Mouse (Mus musculus) forebrain, embryonic 11.5 days (tissue): ENCODE data around the gene Hpca. TPM values are rescaled to one million over a fixed set of nuclear protein-coding genes. Genes with fewer than 3 reads are reported as not detected.

Experiments
- ATAC-seq: fragments of 200-750 bp; cut with Nextera tagmentation; replicated peaks from 2 replicates; pipeline ENCODE4 v1.8.0; 2017; ENCODE audit warnings: moderate TSS enrichment; ENCODE audit not compliant: low FRiP score
- DNase-seq: peaks from one replicate; pipeline ENCODE4 v3.0.0-alpha.2; 2017; ENCODE audit warnings: low spot score
- H3K27ac ChIP-seq: fragments of 300-500 bp; sonication (generic); 2 replicates; pipeline ENCODE4 v1.5.1; 2014; ENCODE audit warnings: low read depth, low read length
- H3K27me3 ChIP-seq: fragments of 300-500 bp; sonication (generic); 2 replicates; pipeline ENCODE4 v1.6.1; 2014; ENCODE audit warnings: mild to moderate bottlenecking, low read length, mixed read lengths; ENCODE audit not compliant: control insufficient read depth, insufficient read depth
- H3K36me3 ChIP-seq: fragments of 300-500 bp; sonication (generic); 2 replicates; pipeline ENCODE4 v1.6.1; 2014; ENCODE audit warnings: mild to moderate bottlenecking, low read length, moderate library complexity, mixed read lengths; ENCODE audit not compliant: control insufficient read depth, insufficient read depth
- H3K4me1 ChIP-seq: fragments of 300-500 bp; sonication (generic); replicated peaks from 2 replicates; pipeline ENCODE4 v1.6.1; 2014; ENCODE audit warnings: low read length, mixed read lengths; ENCODE audit not compliant: control insufficient read depth, insufficient read depth
- H3K4me2 ChIP-seq: fragments of 300-500 bp; sonication (generic); 2 replicates; pipeline ENCODE4 v1.6.1; 2014; ENCODE audit warnings: low read depth, mild to moderate bottlenecking, low read length, moderate library complexity, mixed read lengths; ENCODE audit not compliant: severe bottlenecking
- H3K4me3 ChIP-seq: fragments of 300-500 bp; sonication (generic); 2 replicates; pipeline ENCODE4 v1.5.1; 2014; ENCODE audit warnings: low read depth, low read length
- H3K9ac ChIP-seq: fragments of 300-500 bp; sonication (generic); 2 replicates; pipeline ENCODE4 v1.6.1; 2014; ENCODE audit warnings: low read length
- H3K9me3 ChIP-seq: fragments of 300-500 bp; sonication (generic); 2 replicates; pipeline ENCODE4 v1.6.1; 2016; ENCODE audit warnings: low read length, mixed read lengths; ENCODE audit not compliant: control insufficient read depth
- whole genome bisulfite sequencing: fragments of 180-500 bp; shearing (Covaris S2); extraction: QIAGEN DNeasy Blood & Tissue Kit; methylation state at CpG from one replicate; pipeline ENCODE4 v1.1.7; 2014; 5-methylcytosine and 5-hydroxymethylcytosine counted together
- polyA plus RNA-seq: library from polyadenylated mRNA; unstranded; fragments of >200 nt; fragmentation: Nextera tagmentation; extraction: Ambion mirVana; gene quantifications from 2 replicates; pipeline ENCODE4 v1.2.1, GENCODE M21; 2014

Gene Hpca
- polyA plus RNA-seq, 1 experiment from 2014 or later: 1.2 TPM

DNA sequence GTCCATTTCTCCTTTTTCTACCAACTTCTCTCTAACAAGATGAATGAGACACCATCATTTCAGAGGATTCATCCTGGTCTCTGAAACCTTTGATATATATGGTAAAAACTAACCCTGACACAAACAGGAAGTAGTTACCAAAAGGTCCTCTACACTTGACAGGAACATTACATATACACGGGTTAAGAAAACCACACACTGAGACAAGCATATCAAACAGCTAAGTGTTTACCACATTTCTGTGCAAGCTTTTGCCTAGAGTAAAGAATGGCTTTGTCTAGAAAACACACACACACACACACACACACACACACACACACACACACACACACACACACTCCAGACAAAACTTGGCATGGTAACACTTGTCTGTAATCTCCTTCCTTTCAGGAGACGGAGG is 24.6 kb upstream of the Hpca start:
- DNase-seq (no peak), ATAC-seq (no peak)
- Histone ChIP-seq H3K9me3 (no peaks in the 10 kb centered on the region), H3K4me3 (no peak overlapping the region), H3K36me3 (no peaks in the 10 kb centered on the region; the same call in 1 of the 2 replicates), H3K4me2 (no peak overlapping the region), H3K4me1 (no peaks in the 10 kb centered on the region), H3K27me3 (no peaks in the 10 kb centered on the region), H3K9ac (no peak overlapping the region), H3K27ac (no peak overlapping the region)
- 87% methylated on average over 2 of the region's 2 CpGs for WGBS

DNA sequence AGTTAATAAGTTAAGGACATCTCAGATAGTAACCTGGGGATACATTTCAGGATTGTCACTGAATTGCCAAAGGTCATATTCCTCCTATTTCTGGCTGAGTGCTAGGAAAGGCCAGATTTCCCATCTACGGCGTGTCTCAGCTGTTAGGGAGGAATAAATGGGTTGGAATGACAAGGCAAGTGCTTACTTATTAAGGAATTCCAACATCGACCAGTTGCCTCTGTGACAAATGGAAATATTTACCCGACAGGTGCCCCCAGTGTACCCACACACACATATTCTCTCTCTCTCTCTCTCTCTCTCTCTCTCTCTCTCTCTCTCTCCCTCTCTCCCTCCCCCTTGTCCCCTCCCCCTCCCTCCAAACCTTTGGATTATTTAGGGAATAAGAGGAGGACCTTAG is 24.1 kb upstream of the Hpca start:
- H3K4me3 ChIP-seq: no peak overlapping the region
- H3K9ac ChIP-seq: no peak overlapping the region
- 88% methylated on average over 4 of the region's 4 CpGs for WGBS
- H3K4me1 ChIP-seq: no peaks in the 10 kb centered on the region
- no peaks in the 10 kb centered on the region for H3K27me3 ChIP-seq
- H3K36me3 ChIP-seq: no peaks in the 10 kb centered on the region; the same call in 1 of the 2 replicates
- ATAC-seq: no peak
- H3K9me3 ChIP-seq: no peaks in the 10 kb centered on the region
- H3K4me2 ChIP-seq: no peak overlapping the region
- DNase-seq: no peak
- no peak overlapping the region for H3K27ac ChIP-seq

DNA sequence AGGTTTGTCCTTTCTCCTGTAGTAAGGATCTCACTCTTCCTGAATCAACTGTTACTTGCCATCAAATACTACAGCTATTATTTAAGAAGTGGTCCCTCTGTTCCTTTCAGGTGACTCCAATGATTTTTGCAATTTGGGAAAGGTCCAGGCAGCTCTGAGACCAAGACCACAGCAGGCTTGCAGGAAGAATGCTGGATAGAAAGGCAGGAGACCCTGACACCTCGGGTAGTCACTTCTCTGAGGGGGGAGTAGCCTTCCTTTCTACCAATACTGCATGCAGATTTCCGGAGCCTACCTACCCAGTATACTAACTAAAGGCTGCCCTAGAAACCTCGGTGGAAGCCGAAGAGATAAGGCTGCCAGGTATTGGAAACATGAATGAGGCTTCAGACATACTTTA is 23.6 kb upstream of the Hpca start:
- Histone ChIP-seq H3K27me3 (no peaks in the 10 kb centered on the region), H3K4me2 (no peak overlapping the region), H3K27ac (no peak overlapping the region), H3K4me3 (no peak overlapping the region), H3K4me1 (no peaks in the 10 kb centered on the region), H3K36me3 (no peaks in the 10 kb centered on the region; the same call in 1 of the 2 replicates), H3K9me3 (no peaks in the 10 kb centered on the region), H3K9ac (no peak overlapping the region)
- ATAC-seq (no peak), DNase-seq (no peak)
- 76% methylated on average over 4 of the region's 4 CpGs for whole genome bisulfite sequencing

DNA sequence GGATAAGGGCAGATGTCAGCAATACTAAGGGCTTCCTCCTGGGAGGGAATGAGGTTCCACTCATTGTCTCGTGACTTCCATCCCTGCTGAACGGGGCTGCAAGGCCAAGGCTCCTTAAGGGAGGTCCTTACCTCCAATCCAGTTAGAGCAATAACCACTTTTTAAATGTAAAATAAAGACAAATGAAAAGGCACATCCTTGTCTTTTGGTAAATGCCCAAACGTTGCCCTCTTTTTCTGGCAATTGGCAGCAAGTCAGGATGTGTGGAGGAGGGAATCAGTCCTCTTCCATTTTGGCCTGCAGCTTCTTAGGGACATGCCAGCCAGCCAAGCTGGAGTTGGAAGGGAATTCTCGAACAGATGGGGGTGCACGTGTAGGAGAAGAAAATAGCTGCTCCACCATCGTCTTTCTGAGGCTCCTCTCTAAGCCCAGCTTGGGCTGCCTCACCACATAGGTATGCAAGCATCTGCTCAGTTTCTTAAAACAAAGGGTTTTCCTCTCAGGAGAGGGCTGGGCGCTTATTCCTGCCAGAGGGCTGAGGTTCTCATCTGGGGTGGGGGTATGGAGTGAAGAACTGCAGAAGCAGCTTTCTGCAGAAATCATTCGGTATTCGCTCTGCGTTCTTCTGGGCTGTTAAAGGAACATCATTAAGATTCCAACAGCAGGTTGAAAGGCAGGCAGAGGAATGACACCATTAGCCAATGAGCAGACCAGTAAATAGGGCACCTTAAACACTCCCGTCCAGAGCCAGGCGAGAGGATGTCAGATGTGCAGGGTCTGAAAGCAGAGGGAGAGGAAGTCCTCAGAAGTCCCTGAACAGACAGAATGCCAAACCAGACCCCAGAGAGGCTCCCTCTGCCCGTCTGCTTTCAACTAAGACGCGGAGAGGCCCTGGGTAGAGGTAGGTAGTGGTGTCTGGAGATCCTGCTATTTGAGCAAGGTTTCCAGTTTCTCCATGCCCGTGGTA is 22.8 kb upstream of the Hpca start:
- DNase-seq: no peak
- H3K27me3 ChIP-seq: no peaks in the 10 kb centered on the region
- H3K4me3 ChIP-seq: no peak overlapping the region
- no peaks in the 10 kb centered on the region for H3K9me3 ChIP-seq
- 66% methylated on average over 16 of the region's 16 CpGs for WGBS
- H3K4me1 ChIP-seq: no peaks in the 10 kb centered on the region
- H3K9ac ChIP-seq: no peak overlapping the region
- ATAC-seq: no peak
- no peaks in the 10 kb centered on the region for H3K36me3 ChIP-seq
- no peak overlapping the region for H3K4me2 ChIP-seq
- H3K27ac ChIP-seq: no peak overlapping the region

DNA sequence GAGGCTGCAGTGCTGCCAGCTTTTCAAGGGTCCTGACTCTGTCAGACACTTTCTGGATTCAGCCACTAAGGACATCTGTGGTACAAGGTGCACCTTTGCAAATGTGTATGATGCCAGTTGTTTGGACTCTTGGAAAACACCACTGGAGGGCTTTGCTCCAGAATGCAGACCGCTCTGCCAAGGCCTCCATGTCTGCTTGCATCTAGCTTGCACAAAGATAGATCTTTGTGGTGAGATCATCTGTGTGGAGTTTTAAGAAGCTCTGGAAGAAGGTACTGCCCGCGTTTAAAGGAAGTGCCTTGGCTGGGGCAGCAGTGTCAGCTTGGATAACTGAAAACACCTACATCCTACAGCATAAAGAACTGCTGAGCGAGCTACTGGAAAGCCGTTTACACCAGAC is 21.7 kb upstream of the Hpca start:
- H3K27ac ChIP-seq: no peak overlapping the region
- 96% methylated on average over 5 of the region's 5 CpGs for WGBS
- H3K9me3 ChIP-seq: no peaks in the 10 kb centered on the region

DNA sequence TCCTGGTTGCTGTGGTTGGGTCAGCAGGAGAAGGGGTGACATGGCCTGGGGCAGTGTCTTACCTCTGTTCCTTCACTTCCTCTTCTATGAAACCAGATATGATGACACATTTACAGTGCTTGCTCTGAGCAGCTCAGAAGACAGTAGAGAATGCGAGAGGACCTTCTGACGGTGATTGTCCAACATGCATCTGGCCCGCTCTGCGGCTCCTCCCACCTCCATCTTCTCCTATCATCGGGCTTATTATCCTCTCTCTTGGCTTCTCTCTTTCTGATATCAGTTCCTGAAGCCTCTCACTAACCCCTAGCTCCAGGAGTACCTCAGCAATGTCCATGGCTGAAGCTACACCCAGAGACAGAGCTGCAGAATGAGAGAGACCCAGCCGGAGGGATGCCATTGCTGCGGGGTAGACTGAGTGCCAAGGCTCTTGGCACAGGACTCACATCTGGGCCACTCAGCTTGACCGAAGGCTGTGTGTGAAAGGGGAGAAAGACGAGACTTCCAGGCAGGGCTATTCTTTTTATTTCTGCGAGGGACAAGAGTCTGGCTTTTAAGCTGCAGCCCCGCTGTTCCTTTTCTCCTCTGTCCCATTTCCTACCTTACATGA is 20.7 kb upstream of the Hpca start:
- Histone ChIP-seq H3K4me1 (no peaks in the 10 kb centered on the region), H3K9ac (no peak overlapping the region), H3K27ac (no peak overlapping the region), H3K9me3 (no peaks in the 10 kb centered on the region), H3K4me3 (no peak overlapping the region), H3K4me2 (no peak overlapping the region), H3K36me3 (no peaks in the 10 kb centered on the region), H3K27me3 (peaks cover 6% of the 10 kb centered on the region)
- ATAC-seq (no peak), DNase-seq (no peak)
- 87% methylated on average over 11 of the region's 11 CpGs for WGBS

More for the DNA sequence above, 21.7 kb upstream of the Hpca start:
- no peak overlapping the region for H3K4me3 ChIP-seq
- ATAC-seq: no peak
- no peak overlapping the region for H3K4me2 ChIP-seq
- H3K4me1 ChIP-seq: no peaks in the 10 kb centered on the region
- DNase-seq: no peak
- peaks cover 1% of the 10 kb centered on the region; the same call in 1 of the 2 replicates for H3K27me3 ChIP-seq
- no peak overlapping the region for H3K9ac ChIP-seq
- H3K36me3 ChIP-seq: no peaks in the 10 kb centered on the region

DNA sequence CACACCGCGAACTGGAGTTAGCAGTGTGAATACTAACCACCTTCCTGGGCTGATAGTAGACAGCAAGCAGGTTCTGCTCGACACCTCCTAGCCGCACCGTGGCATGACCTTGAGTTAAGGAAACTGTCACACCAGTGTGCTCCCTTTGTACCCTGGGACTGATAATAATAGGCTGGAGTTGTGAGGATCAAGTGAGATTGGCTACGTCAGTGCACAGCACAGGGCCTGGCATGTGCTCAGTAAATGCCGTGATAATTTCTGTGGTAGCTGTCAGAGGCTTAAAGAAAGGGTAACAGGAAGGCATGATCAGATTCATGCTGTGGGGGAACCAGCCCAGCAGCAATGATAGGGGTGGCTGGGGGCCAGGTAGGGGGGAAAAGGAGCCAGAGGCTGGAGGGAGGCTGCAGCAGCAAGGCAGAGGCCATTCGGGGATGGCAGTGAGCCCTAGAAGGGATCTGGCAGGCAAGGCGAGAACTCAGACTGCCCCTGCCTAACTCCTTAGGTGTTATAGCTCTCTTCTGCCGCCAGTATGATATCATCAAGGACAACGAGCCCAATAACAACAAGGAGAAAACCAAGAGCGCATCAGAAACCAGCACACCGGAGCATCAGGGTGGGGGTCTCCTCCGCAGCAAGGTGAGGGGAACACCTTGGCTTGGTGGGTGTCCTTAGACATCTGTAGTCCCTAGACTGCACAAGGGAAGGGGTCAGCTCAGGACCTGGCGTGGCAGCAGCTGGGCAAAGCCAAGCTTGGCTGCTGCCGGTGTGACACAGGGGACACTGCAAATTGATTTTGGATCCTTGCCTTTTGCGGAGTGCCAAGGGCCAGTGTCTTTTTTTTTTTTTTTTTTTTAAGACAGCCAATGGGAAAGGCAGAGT is 20.0 kb upstream of the Hpca start:
- no peak overlapping the region for H3K27ac ChIP-seq
- 0 out of 2 replicates have a peak, but pooled peaks cover 2% of the 10 kb centered on the region for H3K4me1 ChIP-seq
- ATAC-seq (no peak), DNase-seq (no peak)
- no peaks in the 10 kb centered on the region for H3K9me3 ChIP-seq
- WGBS: 85% methylated on average over 17 of the region's 17 CpGs
- H3K9ac ChIP-seq: no peak overlapping the region
- peaks cover 13% of the 10 kb centered on the region for H3K27me3 ChIP-seq
- H3K36me3 ChIP-seq: no peaks in the 10 kb centered on the region
- H3K4me2 ChIP-seq: no peak overlapping the region
- H3K4me3 ChIP-seq: no peak overlapping the region

DNA sequence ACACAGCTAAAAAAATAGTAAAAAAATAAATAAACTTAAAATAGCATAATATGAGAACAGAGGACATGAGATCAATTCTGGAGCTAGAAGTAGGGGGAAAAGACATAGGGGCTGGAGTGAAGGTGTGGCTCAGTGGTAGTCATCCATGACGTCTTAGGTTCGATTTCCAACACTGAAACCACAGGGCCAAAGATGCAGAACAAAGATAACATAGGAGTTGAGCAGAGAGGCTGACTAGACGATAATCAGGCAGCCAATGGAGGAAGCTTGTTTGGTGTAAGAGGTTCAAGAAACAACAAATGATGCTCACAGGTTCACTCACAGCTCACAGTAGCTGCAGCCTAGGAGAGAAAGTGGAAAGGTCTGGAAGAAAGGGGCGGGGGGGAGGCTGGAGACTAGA is 19.0 kb upstream of the Hpca start:
- no peak for ATAC-seq
- Histone ChIP-seq H3K9ac (no peak overlapping the region), H3K27me3 (peaks cover 20% of the 10 kb centered on the region), H3K9me3 (no peaks in the 10 kb centered on the region), H3K4me3 (no peak overlapping the region), H3K27ac (no peak overlapping the region), H3K4me1 (peaks cover 2% of the 10 kb centered on the region; the same call in 1 of the 2 replicates), H3K4me2 (no peak overlapping the region), H3K36me3 (no peaks in the 10 kb centered on the region)
- no peak for DNase-seq
- 92% methylated on average over 4 of the region's 4 CpGs for WGBS
